Mouse (Mus musculus): Measurements from ENCODE around the gene Prr22.

The Prr22 gene

GRCm38 (mm10) chr17:56769950-56770349 lies at the start of gene Prr22:
Gene Prr22 (plus strand): TSS chr17:56770250.
- in situ Hi-C loops (cut with MboI, MseI), result no loop called here

- in situ Hi-C loops (cut with MboI, MseI), result no loop called here
These were observed 47.6 kb upstream of the Prr22 start for GRCm38 (mm10) chr17:56722441-56722840.

- in situ Hi-C loops (cut with MboI, MseI), result no loop called here
These were observed 46.5 kb upstream of the Prr22 start for GRCm38 (mm10) chr17:56723419-56724161.

DNA sequence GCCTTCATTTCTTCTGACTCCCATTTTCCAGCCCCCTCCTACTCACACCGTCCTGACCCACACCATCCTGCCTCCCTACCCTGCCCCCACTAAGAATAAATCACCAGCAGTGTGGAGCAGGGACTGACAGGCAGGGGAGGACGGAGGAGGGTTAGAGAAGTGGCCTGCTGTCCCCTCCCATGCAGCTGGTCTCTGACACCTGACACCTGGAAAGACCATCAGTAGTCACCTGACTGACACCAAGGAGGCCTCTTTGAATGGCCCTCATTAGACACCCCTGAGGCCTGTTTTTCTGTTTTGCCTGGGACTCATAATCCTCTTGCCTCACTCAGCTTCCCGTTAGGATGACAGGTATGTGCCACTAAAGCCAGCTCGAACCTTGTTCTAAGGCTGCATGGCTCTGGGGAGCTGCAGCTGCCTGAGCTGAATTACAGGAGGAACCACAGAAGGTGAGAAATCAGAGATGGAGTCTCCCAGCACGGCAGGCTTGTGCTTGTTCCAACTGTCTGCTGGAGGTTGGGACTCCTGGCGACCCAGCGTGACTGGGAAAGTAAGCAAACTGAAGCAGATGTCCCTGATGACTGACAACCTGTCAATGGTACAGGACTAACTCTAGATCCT lies 42.9 kb upstream of the Prr22 start:
- in situ Hi-C loops (cut with MboI, MseI), result no loop called here

GRCm38 (mm10) chr17:56727659-56728058 lies 42.4 kb upstream of the Prr22 start:
- in situ Hi-C loops (cut with MboI, MseI), result no loop called here

DNA sequence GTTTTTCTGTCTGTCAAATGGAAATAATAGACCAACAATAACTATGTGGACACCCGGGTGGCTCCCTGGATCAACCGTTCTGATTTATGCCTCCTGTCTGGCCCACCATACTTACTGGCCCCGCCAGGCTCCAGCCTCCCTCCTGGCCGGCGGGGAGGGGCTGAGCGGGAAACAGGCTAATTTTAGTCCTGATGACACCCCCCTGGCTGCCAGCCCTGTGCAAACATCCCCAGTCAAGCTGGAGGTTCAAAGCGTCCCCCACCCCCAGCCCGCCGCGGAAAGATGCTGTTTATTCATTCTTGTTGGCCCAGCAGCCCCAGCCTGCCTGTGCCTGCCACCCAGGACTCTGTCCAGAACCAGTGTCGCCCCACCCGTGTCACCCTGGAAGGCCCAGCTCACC lies 41.9 kb upstream of the Prr22 start:
- in situ Hi-C loops (cut with MboI, MseI), result no loop called here

GRCm38 (mm10) chr17:56729151-56729550 lies 40.9 kb upstream of the Prr22 start:
- in situ Hi-C loops (cut with MboI, MseI), result no loop called here

DNA sequence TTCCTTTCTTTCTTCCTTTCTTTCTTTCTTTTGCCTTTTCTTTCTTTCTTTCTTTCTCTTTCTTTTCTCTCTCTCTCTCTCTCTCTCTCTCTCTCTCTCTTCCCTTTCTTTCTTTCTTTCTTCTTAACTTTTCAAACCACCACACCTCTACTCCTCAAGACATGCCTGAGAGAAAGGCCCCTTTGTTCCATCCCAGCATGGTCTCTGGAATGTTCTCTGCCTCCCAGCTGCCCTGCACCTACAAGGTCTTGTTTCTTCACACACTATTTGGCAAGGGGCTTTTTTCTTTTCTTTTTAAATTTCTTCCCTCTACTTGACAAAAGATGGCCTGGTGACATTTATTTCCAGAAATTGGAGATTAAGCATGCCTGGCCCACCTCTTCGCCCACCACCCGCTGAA lies 40.4 kb upstream of the Prr22 start:
- in situ Hi-C loops (cut with MboI, MseI), result no loop called here

- in situ Hi-C loops (cut with MboI, MseI), result loop anchor here (5.0 kb wide), 1 partner anchor 101 kb away; no protein-coding TSS in a partner anchor
These were observed 33.5 kb upstream of the Prr22 start for GRCm38 (mm10) chr17:56736534-56736933.

DNA sequence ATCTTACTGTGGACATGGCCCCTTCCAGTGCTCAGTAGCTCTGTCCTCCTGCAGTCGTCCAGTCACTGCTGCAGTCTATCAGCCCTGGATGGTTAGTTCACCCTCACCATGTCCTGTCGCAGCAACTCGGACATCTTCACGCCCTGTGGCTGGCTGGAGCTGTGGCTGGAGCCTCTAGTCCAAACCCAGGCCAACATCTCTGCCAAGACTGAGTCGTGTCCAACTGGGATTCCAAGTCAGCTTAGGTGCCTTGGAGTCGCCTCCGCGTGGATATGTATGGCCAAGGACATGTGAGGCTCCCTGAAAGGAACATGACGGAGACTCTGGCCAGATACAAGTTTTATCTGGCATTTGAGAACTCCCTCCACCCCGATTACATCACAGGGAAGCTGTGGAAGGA lies 31.8 kb upstream of the Prr22 start:
- in situ Hi-C loops (cut with MboI, MseI), result loop anchor here (5.0 kb wide), 1 partner anchor 99 kb away; no protein-coding TSS in a partner anchor

GRCm38 (mm10) chr17:56740118-56740787 lies 29.8 kb upstream of the Prr22 start:
- in situ Hi-C loops (cut with MboI, MseI), result no loop called here

DNA sequence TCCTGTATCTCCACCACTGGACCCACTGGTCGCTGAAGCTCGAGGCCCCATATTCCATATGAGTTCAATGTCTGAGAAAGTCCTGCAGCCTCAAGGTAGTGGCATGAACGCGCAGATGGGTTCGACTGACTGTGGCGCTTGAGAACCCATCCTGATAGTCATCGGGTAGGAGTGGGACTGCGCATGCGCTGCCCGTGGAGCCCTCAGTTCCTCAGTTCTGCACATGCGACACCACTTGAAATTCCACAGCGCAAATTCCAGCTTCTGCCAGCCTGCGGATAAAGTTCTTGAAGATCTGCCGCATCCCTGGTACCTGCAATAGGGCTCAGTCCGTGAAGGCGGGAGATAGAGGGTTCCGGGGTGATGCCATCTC lies 29.3 kb upstream of the Prr22 start:
- in situ Hi-C loops (cut with MboI, MseI), result no loop called here

DNA sequence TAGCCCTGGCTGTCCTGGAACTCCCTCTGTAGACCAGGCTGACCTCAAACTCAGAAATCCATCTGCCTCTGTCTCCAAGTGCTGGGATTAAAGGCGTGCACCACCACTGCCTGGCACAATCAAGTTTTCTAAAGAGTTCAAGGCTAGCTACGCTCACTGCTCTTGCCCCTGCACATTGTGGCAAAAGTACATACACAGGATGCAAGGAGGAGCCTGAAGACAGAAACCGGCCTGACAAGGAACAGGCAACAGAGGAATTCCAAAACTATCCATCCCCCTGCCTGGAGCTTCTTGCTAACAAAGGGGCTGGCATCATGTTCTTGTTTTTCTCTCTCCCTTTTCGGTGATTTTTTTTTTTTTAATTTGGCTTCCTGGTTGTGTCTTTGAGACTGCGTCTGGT lies 25.9 kb upstream of the Prr22 start:
- in situ Hi-C loops (cut with MboI, MseI), result no loop called here

DNA sequence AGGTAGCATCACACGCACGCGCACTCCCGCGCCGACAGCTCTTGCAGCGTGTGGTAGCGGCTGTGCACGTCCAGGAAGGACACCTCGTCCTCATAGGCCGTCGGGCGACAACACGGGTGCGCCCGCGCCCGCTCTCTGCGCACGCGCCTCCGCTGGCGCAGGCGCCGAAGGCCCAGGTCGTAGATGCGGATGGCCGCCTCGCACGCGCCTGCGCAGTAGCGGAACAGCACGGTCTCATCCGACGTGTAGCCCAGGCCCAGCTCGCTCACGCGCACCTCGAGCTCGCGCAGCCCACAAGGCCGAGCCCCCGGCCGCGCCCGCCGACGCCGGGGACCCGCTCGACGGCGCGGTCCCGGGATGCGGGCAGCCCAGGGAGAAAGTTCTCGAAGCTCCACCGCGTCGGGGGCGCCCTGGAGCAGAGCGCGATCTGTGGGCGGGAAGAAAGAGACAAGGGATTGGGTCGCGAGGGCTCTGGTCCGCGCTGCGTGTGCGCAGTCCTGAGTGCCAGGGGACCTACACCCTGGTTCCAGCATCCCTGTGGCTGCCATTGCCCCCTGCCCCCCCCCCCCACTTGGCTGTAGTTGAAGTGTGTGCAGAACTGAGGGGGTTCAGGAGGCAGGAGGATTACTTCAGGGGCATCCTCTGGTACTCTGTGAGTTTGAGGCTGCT lies 18.5 kb upstream of the Prr22 start:
- in situ Hi-C loops (cut with MboI, MseI), result no loop called here

GRCm38 (mm10) chr17:56753452-56753851 lies 16.6 kb upstream of the Prr22 start:
- in situ Hi-C loops (cut with MboI, MseI), result no loop called here

DNA sequence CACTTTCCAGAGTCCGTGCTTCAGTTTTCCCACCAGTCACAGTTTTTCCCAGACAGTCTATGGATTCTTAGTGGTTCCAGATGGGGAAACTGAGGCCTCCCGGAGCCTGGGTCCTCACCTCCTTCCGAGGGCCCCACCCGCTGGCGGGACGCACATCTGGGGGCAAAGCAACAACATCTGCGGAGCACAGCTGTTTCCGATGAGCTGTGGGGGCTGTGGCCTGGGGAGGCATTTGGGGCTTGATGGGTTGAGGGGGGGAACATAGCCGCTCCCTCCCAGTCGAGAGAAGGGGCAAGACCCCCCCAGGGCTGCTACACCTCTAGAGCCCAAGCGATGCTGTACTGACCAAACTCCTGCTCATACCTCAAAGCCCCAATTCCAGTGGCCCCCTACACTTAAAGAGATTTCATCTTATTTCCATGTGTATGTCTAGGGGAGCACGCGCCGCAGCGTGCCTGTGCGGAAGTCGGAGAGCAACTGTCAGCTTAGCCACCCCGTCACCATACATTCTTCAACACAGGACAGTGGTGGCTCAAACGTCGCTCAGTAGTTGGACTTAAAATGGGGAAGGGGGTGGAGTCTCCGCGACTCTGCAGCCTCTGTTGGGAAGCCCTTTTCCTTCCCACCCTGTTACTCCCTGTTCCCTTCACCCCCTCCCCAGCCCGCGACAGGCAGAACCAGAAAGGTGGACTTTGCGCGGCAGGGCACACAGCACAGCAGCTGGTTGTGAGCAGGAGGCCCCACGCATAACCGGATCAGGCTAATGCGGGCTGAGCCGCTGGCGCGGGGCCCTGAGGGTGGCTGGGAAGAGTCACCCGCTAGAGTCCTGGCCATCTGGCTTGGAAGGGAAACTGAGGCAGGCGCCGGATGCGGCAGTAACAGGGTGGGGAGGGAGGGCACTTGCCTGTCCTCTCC lies 15.5 kb upstream of the Prr22 start:
- in situ Hi-C loops (cut with MboI, MseI), result no loop called here

DNA sequence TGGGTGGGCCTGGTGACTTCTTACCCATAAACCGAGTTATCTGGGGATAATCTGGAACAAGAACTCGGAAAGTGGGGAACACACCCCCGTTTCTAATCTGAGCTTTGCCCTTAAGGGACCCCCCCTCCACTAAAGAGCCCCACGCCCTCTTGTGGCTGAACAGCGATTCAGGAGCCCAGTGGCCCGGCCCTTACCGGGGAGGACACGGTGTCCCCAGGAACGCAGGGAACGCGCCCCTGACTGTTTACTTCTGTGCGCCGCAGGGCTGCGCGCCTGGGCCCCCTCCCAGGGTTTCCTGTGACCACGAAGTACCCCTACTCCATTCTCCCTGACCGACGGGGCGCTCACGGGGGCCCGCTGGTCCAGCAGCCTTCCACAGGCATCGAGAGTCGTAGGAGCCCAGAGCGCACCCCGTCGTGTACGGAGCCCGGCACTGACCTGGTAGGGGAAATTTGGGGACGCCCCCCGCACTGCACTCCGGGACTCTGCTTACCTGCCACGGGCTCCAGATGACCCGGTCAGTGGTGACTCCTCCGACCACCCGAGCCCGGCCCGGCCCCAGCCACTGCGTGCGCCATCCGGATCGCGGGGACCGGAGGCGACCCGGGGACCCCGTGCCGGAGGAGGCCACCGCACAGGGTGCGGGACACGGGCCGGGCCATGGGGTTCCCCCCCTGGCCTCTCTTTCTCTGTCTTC lies 13.2 kb upstream of the Prr22 start:
- in situ Hi-C loops (cut with MboI, MseI), result no loop called here

- in situ Hi-C loops (cut with MboI, MseI), result no loop called here
These were observed 12.5 kb upstream of the Prr22 start, which contains the start of gene Nrtn for GRCm38 (mm10) chr17:56757416-56758123. Gene Nrtn (minus strand): TSS chr17:56757530.

GRCm38 (mm10) chr17:56758132-56758531 lies 11.9 kb upstream of the Prr22 start:
- in situ Hi-C loops (cut with MboI, MseI), result no loop called here

DNA sequence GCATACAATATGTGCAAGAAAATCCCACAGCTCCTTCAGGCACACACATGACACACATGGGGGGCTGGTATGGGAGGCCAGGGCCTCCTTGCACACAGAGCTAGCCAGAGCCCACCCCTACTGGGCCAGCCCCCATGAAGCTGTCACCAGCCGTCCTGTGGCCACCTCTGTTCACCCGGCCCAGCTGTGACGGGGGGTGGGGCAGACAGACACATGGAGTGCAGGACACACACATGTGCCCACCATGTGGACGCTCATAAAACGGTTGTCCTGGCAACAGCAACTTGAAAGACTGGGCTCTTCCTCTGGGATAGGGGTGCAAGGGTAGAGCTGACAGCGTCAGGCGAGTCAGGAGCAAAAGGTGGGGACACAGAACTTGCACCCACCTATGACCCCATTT lies 10.8 kb upstream of the Prr22 start:
- in situ Hi-C loops (cut with MboI, MseI), result no loop called here

Data from regulatory T cell (primary cell).